Mouse (Mus musculus) cortical plate, adult 2 months (tissue): ENCODE data around the gene Tspear. TPM values are rescaled to one million over a fixed set of nuclear protein-coding genes. Genes with fewer than 3 reads are reported as not detected.
"Not testable (repeated sequence)": the region's sequence is repeated elsewhere in the genome, so short reads cannot be mapped to it uniquely, and the experiment has no call there.

Experiments
- H3K27ac ChIP-seq: fragments of 200-500 bp; 2 replicates; pipeline ENCODE4 v1.5.1; 2012; ENCODE audit warnings: low read length, control low read depth, inconsistent platforms; ENCODE audit not compliant: insufficient read depth
- H3K4me1 ChIP-seq: fragments of 200-500 bp; 2 replicates; pipeline ENCODE4 v1.6.1; 2011; ENCODE audit warnings: low read length; ENCODE audit not compliant: control insufficient read depth, insufficient read depth
- H3K4me3 ChIP-seq: fragments of 200-500 bp; 2 replicates; pipeline ENCODE4 v1.5.1; 2011; ENCODE audit warnings: mild to moderate bottlenecking, low read length, control low read depth; ENCODE audit not compliant: insufficient read depth
- CTCF ChIP-seq: fragments of 200-500 bp; IDR thresholded peaks from 2 replicates; pipeline ENCODE4 v1.5.1; 2011; ENCODE audit warnings: mild to moderate bottlenecking, control low read depth, low read length; ENCODE audit not compliant: insufficient read depth; ENCODE audit errors: extremely low read depth
- POLR2A ChIP-seq: fragments of 200-500 bp; IDR thresholded peaks from 2 replicates; pipeline ENCODE4 v1.6.1; 2011; ENCODE audit warnings: mild to moderate bottlenecking, low read length, control low read depth; ENCODE audit not compliant: insufficient read depth; ENCODE audit errors: extremely low read depth
- polyA plus RNA-seq: library from polyadenylated mRNA; depleted of rRNA; stranded (reverse); fragments of >200 nt; gene quantifications from 2 replicates; pipeline ENCODE4 v1.2.3, GENCODE M21; 2012

The Tspear gene
- polyA plus RNA-seq, 1 experiment: 0.29 TPM

- H3K4me1 ChIP-seq: no peaks in the 10 kb centered on the region
- no peak overlapping the region for H3K27ac ChIP-seq
- H3K4me3 ChIP-seq: no peak overlapping the region
- TF ChIP-seq CTCF (no peak), POLR2A (no peak)
Measured at GRCm38 (mm10) chr10:77666342-77666741, 20.0 kb upstream of the Tspear start.

GRCm38 (mm10) chr10:77667402-77667801 lies 19.0 kb upstream of the Tspear start:
- Histone ChIP-seq H3K4me1 (no peaks in the 10 kb centered on the region), H3K27ac (no peak overlapping the region), H3K4me3 (no peak overlapping the region)
- TF ChIP-seq CTCF (no peak), POLR2A (no peak)

GRCm38 (mm10) chr10:77670710-77671109 lies 15.7 kb upstream of the Tspear start:
- Histone ChIP-seq H3K4me1 (no peaks in the 10 kb centered on the region), H3K27ac (no peak overlapping the region), H3K4me3 (no peak overlapping the region)
- TF ChIP-seq CTCF (no peak), POLR2A (no peak)

- Histone ChIP-seq H3K4me3 (no peak overlapping the region), H3K4me1 (no peaks in the 10 kb centered on the region), H3K27ac (no peak overlapping the region)
- no peak for TF ChIP-seq CTCF
- no peak for TF ChIP-seq POLR2A
Measured at GRCm38 (mm10) chr10:77671519-77671918, 14.8 kb upstream of the Tspear start.

GRCm38 (mm10) chr10:77673765-77674164 lies 12.6 kb upstream of the Tspear start:
- Histone ChIP-seq H3K4me1 (no peaks in the 10 kb centered on the region), H3K27ac (no peak overlapping the region)
- TF ChIP-seq POLR2A (no peak), CTCF (no peak)

GRCm38 (mm10) chr10:77677562-77677961 lies 8.8 kb upstream of the Tspear start:
- no peak for TF ChIP-seq CTCF
- Histone ChIP-seq H3K4me3 (no peak overlapping the region), H3K27ac (no peak overlapping the region), H3K4me1 (peaks cover under 1% of the 10 kb centered on the region; the same call in 1 of the 2 replicates)

More at GRCm38 (mm10) chr10:77673765-77674164, 12.6 kb upstream of the Tspear start:
- no peak overlapping the region for H3K4me3 ChIP-seq

- H3K4me1 ChIP-seq: peaks cover 4% of the 10 kb centered on the region
- TF ChIP-seq CTCF: no peak
- TF ChIP-seq POLR2A: no peak
- no peak overlapping the region for H3K4me3 ChIP-seq
- no peak overlapping the region for H3K27ac ChIP-seq
Measured at GRCm38 (mm10) chr10:77682994-77683393, 3.4 kb upstream of the Tspear start.

- Histone ChIP-seq H3K4me3 (no peak overlapping the region), H3K27ac (no peak overlapping the region), H3K4me1 (peaks cover 4% of the 10 kb centered on the region)
- no peak for TF ChIP-seq POLR2A
Measured at GRCm38 (mm10) chr10:77684181-77684580, 2.2 kb upstream of the Tspear start.

GRCm38 (mm10) chr10:77687021-77687420 lies 652 bp downstream of the Tspear start:
- TF ChIP-seq POLR2A (no peak), CTCF (no peak)
- Histone ChIP-seq H3K27ac (no peak overlapping the region), H3K4me1 (peaks cover 4% of the 10 kb centered on the region), H3K4me3 (no peak overlapping the region)

GRCm38 (mm10) chr10:77690356-77690807 lies 4.0 kb downstream of the Tspear start, which contains the start of gene Gm19402:
TSS of gene Gm19402 (minus strand) at chr10:77690757.
- not testable (repeated sequence) for H3K27ac ChIP-seq, H3K4me1 ChIP-seq, H3K4me3 ChIP-seq

GRCm38 (mm10) chr10:77697133-77697532 lies 10.8 kb downstream of the Tspear start, which contains the start of gene Gm9508:
TSS of gene Gm9508 (minus strand) at chr10:77697233.
- no peak within 1 kb of the TSS for H3K27ac ChIP-seq
- no peak within 1 kb of the TSS for H3K4me3 ChIP-seq
- H3K4me1 ChIP-seq: no peaks in the 10 kb centered on the region
- TF ChIP-seq CTCF: no peak
- no peak for TF ChIP-seq POLR2A
